ENCODE assay signal across 14 mouse cellular contexts in the genomic region with DNA sequence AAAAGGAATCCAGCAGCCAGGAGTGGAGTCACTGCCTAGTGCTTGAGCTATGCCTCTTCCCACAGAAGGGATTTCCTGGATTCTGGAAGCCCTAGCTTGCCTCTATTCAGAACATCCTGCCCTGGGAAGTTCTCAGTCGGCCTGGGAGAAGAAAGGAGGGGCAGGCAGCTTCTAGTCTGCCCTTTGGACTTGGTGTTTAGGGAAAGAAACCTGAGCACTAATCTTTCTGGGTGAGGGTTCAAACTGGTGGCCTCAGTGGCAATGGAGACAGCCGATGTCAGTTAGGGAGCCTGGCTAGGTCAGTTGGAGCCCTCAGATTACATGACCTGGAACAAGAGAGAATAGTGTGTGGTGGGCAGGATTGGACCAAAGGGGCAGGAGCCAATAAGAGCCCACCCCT.
A peak's percentile ranks its signal among the peaks of the same experiment; 100 is the strongest.
DNase-seq lines count a peak whose midpoint lies in the region; ATAC-seq lines count a peak whose summit lies in the region.
"Had no signal": no experiment of that assay in that cellular context is flagged by ENCODE, and none has a peak within 500 bp of the region (broad histone marks: within the 10 kb centered on the region; RNA-seq: fewer than 3 reads in every experiment).

No protein-coding gene starts in this region.

- no peak overlapping the region for H3K4me2 ChIP-seq in hindbrain, embryonic 11.5 days (replicated peaks; ENCODE audit: low read depth, low read length)
- no peak overlapping the region for H3K4me2 ChIP-seq in hindbrain, embryonic 12.5 days (replicated peaks)
- no peak overlapping the region for H3K4me2 ChIP-seq in midbrain, embryonic 16.5 days (ENCODE audit: low read length)
- 0 out of 2 replicates have a peak overlapping the region, but pooled peaks have one; percentile 7 for H3K4me2 ChIP-seq in stomach, embryonic 16.5 days (ENCODE audit: low read depth, low read length)
- H3K4me2 ChIP-seq: embryonic facial prominence, embryonic 15.5 days had no signal

- H3K9ac ChIP-seq in hindbrain, embryonic 11.5 days (ENCODE audit: low read depth, low read length) = no peak overlapping the region
- H3K9ac ChIP-seq in hindbrain, embryonic 12.5 days = no peak overlapping the region
- no peak overlapping the region for H3K9ac ChIP-seq in midbrain, embryonic 16.5 days (ENCODE audit: low read depth, low read length)
- H3K9ac ChIP-seq in stomach, embryonic 16.5 days (ENCODE audit: low read length) = no peak overlapping the region
- H3K9ac ChIP-seq: embryonic facial prominence, embryonic 15.5 days; liver, embryonic 14.5 days had no signal

- H3K4me3 ChIP-seq in hindbrain, embryonic 11.5 days (ENCODE audit: low read depth, low read length) = no peak overlapping the region
- no peak overlapping the region for H3K4me3 ChIP-seq in hindbrain, embryonic 12.5 days
- no peak overlapping the region for H3K4me3 ChIP-seq in midbrain, embryonic 10.5 days
- no peak overlapping the region for H3K4me3 ChIP-seq in midbrain, embryonic 16.5 days (ENCODE audit: low read depth, low read length)
- H3K4me3 ChIP-seq in embryonic facial prominence, embryonic 10.5 days = no peak overlapping the region
- no peak overlapping the region for H3K4me3 ChIP-seq in stomach, embryonic 16.5 days (replicated peaks; ENCODE audit: low read length)
- H3K4me3 ChIP-seq: embryonic facial prominence, embryonic 15.5 days had no signal

- H3K4me1 ChIP-seq in hindbrain, embryonic 11.5 days (replicated peaks; ENCODE audit: control insufficient read depth, insufficient read depth, low read length) = no peaks in the 10 kb centered on the region; the same call in 1 of the 2 replicates
- H3K4me1 ChIP-seq in hindbrain, embryonic 12.5 days = peaks cover 28% of the 10 kb centered on the region
- peaks cover 30% of the 10 kb centered on the region for H3K4me1 ChIP-seq in midbrain, embryonic 10.5 days
- H3K4me1 ChIP-seq in midbrain, embryonic 16.5 days (ENCODE audit: control insufficient read depth, insufficient read depth, low read length) = peaks cover 9% of the 10 kb centered on the region
- H3K4me1 ChIP-seq in embryonic facial prominence, embryonic 10.5 days = peaks cover 29% of the 10 kb centered on the region
- H3K4me1 ChIP-seq in stomach, embryonic 16.5 days (ENCODE audit: control insufficient read depth, insufficient read depth, low read length) = 0 out of 2 replicates have a peak, but pooled peaks cover 3% of the 10 kb centered on the region
- H3K4me1 ChIP-seq: embryonic facial prominence, embryonic 15.5 days had no signal

- WGBS in hindbrain, embryonic 11.5 days = 30% methylated on average over 2 of the region's 2 CpGs
- 27% methylated on average over 2 of the region's 2 CpGs for whole genome bisulfite sequencing in hindbrain, embryonic 12.5 days
- WGBS in midbrain, embryonic 10.5 days = 36% methylated on average over 2 of the region's 2 CpGs
- 31% methylated on average over 2 of the region's 2 CpGs for WGBS in midbrain, embryonic 16.5 days
- 14% methylated on average over 2 of the region's 2 CpGs for WGBS in embryonic facial prominence, embryonic 10.5 days
- WGBS in stomach, embryonic 16.5 days = 34% methylated on average over 2 of the region's 2 CpGs

- no peaks in the 10 kb centered on the region for H3K36me3 ChIP-seq in hindbrain, embryonic 11.5 days (ENCODE audit: control insufficient read depth, insufficient read depth, low read length)
- H3K36me3 ChIP-seq in hindbrain, embryonic 12.5 days = no peaks in the 10 kb centered on the region
- H3K36me3 ChIP-seq in midbrain, embryonic 10.5 days = no peaks in the 10 kb centered on the region
- H3K36me3 ChIP-seq in midbrain, embryonic 16.5 days (ENCODE audit: control insufficient read depth, insufficient read depth, low read length) = no peaks in the 10 kb centered on the region
- H3K36me3 ChIP-seq in embryonic facial prominence, embryonic 10.5 days (replicated peaks) = no peaks in the 10 kb centered on the region
- no peaks in the 10 kb centered on the region for H3K36me3 ChIP-seq in stomach, embryonic 16.5 days (ENCODE audit: control insufficient read depth, insufficient read depth, low read length)
- H3K36me3 ChIP-seq: embryonic facial prominence, embryonic 15.5 days had no signal

- no peaks in the 10 kb centered on the region for H3K27me3 ChIP-seq in hindbrain, embryonic 11.5 days (ENCODE audit: control insufficient read depth, insufficient read depth, low read length)
- H3K27me3 ChIP-seq in hindbrain, embryonic 12.5 days = no peaks in the 10 kb centered on the region
- peaks cover 7% of the 10 kb centered on the region; the same call in 1 of the 2 replicates for H3K27me3 ChIP-seq in midbrain, embryonic 10.5 days (ENCODE audit: low read depth, poor library complexity, severe bottlenecking)
- H3K27me3 ChIP-seq in midbrain, embryonic 16.5 days (ENCODE audit: control insufficient read depth, insufficient read depth, low read depth, low read length) = no peaks in the 10 kb centered on the region
- H3K27me3 ChIP-seq in embryonic facial prominence, embryonic 10.5 days (replicated peaks; ENCODE audit: low read depth, poor library complexity, severe bottlenecking) = peaks cover 26% of the 10 kb centered on the region; the same call in 1 of the 2 replicates
- H3K27me3 ChIP-seq in stomach, embryonic 16.5 days (ENCODE audit: control insufficient read depth, insufficient read depth, low read length) = no peaks in the 10 kb centered on the region
- H3K27me3 ChIP-seq: embryonic facial prominence, embryonic 15.5 days had no signal

- peak overlapping the region; percentile 39; the same call in 1 of the 2 replicates for H3K27ac ChIP-seq in hindbrain, embryonic 11.5 days (ENCODE audit: low read depth, low read length)
- H3K27ac ChIP-seq in hindbrain, embryonic 12.5 days = no peak overlapping the region
- peak overlapping the region; percentile 77 for H3K27ac ChIP-seq in midbrain, embryonic 10.5 days (replicated peaks)
- no peak overlapping the region for H3K27ac ChIP-seq in midbrain, embryonic 16.5 days (ENCODE audit: low read length)
- H3K27ac ChIP-seq in embryonic facial prominence, embryonic 10.5 days (replicated peaks) = peak overlapping the region; percentile 59
- H3K27ac ChIP-seq in stomach, embryonic 16.5 days (ENCODE audit: low read length) = 0 out of 2 replicates have a peak overlapping the region, but pooled peaks have one; percentile 5
- H3K27ac ChIP-seq: embryonic facial prominence, embryonic 15.5 days; liver, embryonic 14.5 days had no signal

- DNase-seq in hindbrain, embryonic 11.5 days (ENCODE audit: low spot score) = no peak
- DNase-seq in midbrain, embryonic 10.5 days (ENCODE audit: low spot score) = no peak
- no peak for DNase-seq in embryonic facial prominence, embryonic 10.5 days (ENCODE audit: low spot score)
- DNase-seq in adipocyte (ENCODE audit: low spot score) = no peak
- DNase-seq: adrenal gland, postnatal 36 days; cerebellum, adult 2 months; gastrocnemius, postnatal 25 days; heart, postnatal 10 days; kidney, postnatal 4 days had no signal

- no peak for ATAC-seq in hindbrain, embryonic 11.5 days (ENCODE audit: low FRiP score)
- no peak for ATAC-seq in hindbrain, embryonic 12.5 days (ENCODE audit: low FRiP score)
- no peak for ATAC-seq in midbrain, embryonic 16.5 days
- ATAC-seq in stomach, embryonic 16.5 days (ENCODE audit: insufficient read depth, low FRiP score) = peak; percentile 47; the same call in 1 of the 2 replicates

- no peaks in the 10 kb centered on the region for H3K9me3 ChIP-seq in hindbrain, embryonic 11.5 days (ENCODE audit: control insufficient read depth, low read length)
- H3K9me3 ChIP-seq in hindbrain, embryonic 12.5 days (replicated peaks) = no peaks in the 10 kb centered on the region
- H3K9me3 ChIP-seq in midbrain, embryonic 10.5 days (replicated peaks) = no peaks in the 10 kb centered on the region
- no peaks in the 10 kb centered on the region for H3K9me3 ChIP-seq in midbrain, embryonic 16.5 days (replicated peaks; ENCODE audit: control insufficient read depth, low read length, poor library complexity, severe bottlenecking)
- H3K9me3 ChIP-seq in embryonic facial prominence, embryonic 10.5 days = no peaks in the 10 kb centered on the region
- H3K9me3 ChIP-seq in stomach, embryonic 16.5 days (replicated peaks; ENCODE audit: control insufficient read depth, low read length) = no peaks in the 10 kb centered on the region
- H3K9me3 ChIP-seq: embryonic facial prominence, embryonic 15.5 days had no signal

Comparison
In these comparisons a context has a peak if more than half of its experiments do, and no peak if none do; other contexts are left out.
1. H3K27ac ChIP-seq: peak in hindbrain, embryonic 11.5 days (single experiment), midbrain, embryonic 10.5 days (single experiment), embryonic facial prominence, embryonic 10.5 days (single experiment) and stomach, embryonic 16.5 days (single experiment); none in hindbrain, embryonic 12.5 days (single experiment) and midbrain, embryonic 16.5 days (single experiment).